Mouse (Mus musculus): ENCODE results near the gene Pter. TPM values are rescaled to one million over a fixed set of nuclear protein-coding genes. Genes with fewer than 3 reads are reported as not detected.

Gene Pter
- total RNA-seq, 2 experiments from 2014 or later: 10.6 to 12.1 TPM

DNA sequence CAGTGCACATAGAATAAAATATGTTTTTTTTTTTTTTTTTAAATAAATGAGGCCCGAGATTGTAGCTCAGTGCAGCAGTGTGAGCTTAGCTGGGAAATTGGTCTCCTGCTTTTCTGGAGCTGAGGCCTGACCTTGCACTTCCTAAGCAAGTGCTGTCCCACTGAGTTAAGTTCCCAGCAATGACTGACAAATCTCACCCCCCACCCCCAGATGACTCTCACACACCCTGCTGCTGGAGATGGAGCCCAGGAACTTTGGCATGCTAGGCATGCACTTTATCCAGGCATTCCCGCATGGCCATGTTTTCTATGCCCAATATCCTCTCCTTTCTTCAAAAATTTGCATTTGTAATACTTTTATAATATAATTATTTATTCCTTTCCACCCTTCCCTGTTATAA lies 14.8 kb downstream of the Pter start:
- intact Hi-C loops (cut with DNase I): no loop called here
- DNase-seq: no peak
- Histone ChIP-seq H3K27ac (no peak overlapping the region), H3K4me3 (no peak overlapping the region)
- no peak for TF ChIP-seq CTCF (IDR thresholded peaks at IDR 0.05)

DNA sequence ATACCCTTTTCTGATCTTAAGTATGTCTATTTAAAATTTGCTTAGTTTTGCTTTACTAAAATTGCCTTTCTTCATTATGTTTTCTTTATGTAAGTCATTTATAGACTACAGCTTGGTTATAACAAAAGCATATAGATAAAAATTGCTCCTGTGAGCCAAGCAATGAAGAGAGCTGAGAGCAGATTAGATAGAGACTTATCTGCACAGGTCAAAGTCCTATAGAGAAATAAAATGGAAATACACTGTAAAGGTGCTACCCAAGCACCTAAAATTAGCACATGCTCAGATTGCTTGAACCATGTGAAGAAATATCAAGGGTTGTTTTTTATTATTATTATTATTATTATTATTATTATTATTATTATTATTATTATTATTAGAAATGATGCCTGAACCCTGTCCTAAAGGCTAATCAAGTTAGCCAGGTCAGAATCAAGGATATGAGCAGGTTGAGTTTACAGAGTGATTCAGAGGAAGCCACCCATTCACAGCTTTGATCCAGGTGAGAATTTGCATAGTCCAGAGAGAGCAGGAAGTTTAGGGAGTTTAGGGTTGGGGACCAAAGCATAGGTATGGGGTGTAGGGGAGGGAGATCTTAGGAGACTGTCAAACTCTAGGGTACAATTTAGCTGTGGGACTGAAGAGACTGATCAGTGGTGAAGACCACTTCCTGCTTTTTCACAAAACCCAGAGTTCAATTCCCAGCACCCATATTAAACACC lies 33.0 kb downstream of the Pter start:
- intact Hi-C loops (cut with DNase I): no loop called here
- H3K27ac ChIP-seq: no peak overlapping the region
- TF ChIP-seq CTCF (IDR thresholded peaks at IDR 0.05): no peak
- no peak for DNase-seq
- no peak overlapping the region for H3K4me3 ChIP-seq

DNA sequence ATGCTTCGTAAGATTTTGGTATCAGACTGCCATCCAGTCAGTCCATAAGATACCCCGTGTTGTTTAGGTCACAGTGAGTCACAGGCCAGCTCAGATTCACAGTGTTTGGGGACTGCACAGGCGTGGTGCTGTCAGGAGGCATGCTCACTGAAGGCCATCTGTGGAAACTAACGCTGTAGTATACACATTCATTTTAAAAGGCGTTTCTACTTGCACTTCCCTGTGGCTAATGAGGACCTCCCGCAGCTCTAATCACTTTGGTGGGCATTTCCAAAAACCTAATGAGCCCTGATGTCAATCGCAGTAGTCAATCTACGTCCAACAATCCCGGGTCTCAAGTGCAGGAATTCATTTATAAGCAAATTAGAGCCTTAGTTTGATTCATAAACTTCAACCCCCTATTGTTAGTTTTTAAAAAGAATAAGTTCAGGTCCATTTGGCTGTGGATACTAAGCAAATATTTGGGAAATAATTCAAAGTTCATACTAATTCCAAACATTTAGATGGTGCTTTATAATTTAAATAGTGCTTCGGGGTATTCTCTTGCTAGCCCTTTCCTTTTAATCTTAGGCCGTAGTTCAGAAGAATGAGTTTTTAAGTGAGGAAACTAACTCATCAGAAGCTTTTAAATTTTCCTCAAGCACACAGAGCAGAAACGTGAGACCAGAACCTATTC lies 46.3 kb downstream of the Pter start:
- intact Hi-C loops (cut with DNase I): no loop called here
- no peak for TF ChIP-seq CTCF (IDR thresholded peaks at IDR 0.05)
- DNase-seq: no peak

DNA sequence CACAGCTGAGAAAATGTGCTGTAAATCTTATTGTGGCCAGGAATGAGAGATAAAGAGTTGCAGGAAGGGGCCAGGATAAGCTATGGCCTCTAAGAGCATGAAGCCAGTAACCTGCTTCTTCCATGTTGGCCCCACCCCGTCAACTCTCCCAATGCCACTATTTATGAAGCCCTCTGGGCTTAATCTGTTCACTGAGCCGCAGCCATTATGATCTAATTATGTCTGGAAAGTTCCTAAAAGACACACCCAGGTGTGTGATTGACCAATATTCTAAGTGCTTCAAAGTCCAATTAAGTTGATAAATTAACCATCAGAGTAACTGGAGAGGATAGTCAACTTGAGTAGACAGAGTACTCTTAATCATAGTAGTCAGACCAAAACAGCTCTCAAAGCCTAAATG lies 49.9 kb downstream of the Pter start:
- Histone ChIP-seq H3K4me3 (no peak overlapping the region), H3K27ac (no peak overlapping the region)
- DNase-seq: no peak
- intact Hi-C loops (cut with DNase I): no loop called here
- TF ChIP-seq CTCF (IDR thresholded peaks at IDR 0.05): no peak

More for the DNA sequence above, 46.3 kb downstream of the Pter start:
- Histone ChIP-seq H3K4me3 (no peak overlapping the region), H3K27ac (no peak overlapping the region)

DNA sequence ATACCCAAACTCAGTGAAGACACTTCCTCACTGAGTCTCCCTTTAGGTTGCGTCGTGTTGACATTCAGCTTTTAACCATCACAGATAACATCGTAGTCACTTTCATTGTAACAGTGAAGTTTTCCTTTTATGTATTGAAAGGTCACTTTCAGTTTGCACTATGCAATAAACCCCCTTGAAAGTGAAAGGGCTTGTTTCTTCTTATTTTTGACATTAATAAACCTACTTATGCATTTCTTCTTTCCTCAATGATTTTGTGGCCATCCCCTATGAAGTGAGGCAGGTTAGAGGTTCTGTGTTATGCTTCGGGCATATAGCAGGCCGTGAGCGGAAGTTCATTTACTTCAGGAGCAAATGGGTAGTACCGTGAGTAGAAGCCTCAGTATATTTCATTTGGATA lies 53.5 kb downstream of the Pter start:
- no peak for DNase-seq
- no peak for TF ChIP-seq CTCF (IDR thresholded peaks at IDR 0.05)
- H3K4me3 ChIP-seq: no peak overlapping the region
- no peak overlapping the region for H3K27ac ChIP-seq
- intact Hi-C loops (cut with DNase I): no loop called here

DNA sequence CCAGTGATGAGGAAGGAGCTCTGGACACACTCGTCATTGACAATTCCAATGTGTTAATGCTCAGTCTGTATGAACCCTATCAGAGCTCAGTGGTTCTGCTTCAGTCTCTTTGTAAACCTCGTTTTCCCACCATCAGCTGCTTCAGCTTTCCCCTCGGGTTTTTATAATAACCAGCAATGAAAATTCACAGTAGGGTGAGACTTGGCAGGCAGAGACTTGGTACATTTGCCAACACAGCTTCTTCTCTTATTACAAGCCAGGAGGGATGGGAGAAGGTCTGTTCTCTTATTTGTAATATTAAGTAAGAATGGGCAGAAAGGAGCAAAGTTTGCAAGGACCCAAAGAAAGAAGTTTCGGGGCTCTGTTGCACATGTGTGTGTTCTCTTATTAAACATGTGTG lies 54.9 kb downstream of the Pter start:
- no peak overlapping the region for H3K27ac ChIP-seq
- no peak overlapping the region for H3K4me3 ChIP-seq
- intact Hi-C loops (cut with DNase I): no loop called here
- no peak for DNase-seq
- TF ChIP-seq CTCF (IDR thresholded peaks at IDR 0.05): no peak

DNA sequence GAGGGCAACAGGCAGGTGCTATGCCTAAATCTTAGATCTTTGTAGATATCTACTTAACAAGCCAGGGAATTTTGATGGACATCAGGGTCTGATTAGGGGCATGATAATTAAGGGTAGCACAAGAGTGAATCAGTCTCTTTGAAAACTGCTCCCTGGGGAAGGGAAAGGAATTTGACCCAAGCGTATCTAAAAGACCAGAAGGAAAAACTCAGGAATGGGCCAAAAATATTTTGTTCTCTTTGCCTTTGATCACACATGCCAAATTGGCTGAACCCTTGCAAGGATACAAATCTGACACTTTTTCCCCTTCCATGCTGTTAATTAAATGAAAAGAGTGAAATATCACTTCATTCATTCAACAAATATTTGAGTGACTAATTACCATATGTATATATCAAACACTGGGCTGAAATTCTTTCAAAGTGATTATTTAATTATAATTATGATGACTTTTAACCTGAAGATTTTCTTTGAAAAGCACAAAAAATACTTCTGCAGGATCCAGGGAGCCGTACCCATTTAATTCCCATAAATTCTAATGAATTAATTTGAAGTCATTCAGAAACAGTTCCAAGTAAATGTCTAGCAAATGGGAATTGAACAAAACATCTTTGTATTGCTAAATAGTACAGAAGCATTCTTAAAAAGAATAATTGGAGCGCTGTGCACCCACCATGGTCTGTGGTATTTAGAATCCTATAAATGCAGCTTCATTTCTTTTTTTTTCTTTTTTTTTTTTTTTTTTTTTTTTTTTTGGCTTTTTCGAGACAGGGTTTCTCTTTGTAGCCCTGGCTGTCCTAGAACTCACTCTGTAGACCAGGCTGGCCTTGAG lies 61.3 kb downstream of the Pter start:
- TF ChIP-seq CTCF (IDR thresholded peaks at IDR 0.05): no peak
- H3K4me3 ChIP-seq: no peak overlapping the region
- no peak overlapping the region for H3K27ac ChIP-seq
- intact Hi-C loops (cut with DNase I): no loop called here
- DNase-seq: no peak

DNA sequence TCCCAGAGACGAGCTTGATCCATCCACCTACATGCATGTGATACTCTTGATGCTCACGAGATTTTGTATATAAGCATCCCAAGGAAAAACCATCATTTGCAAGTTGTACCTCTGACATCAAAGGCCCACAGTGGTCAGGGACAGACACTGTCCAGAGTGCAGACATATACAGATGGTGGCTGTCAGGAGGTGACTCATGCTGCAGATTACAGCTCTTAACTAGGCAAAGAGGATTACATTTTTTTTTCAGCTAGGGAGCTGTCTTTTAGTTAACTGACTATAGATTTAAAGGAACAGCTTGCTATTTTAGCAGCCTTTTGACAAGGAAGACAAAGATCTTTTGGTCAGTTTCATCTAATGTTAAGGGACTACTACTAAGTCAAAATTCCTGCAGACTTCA lies 76.2 kb downstream of the Pter start:
- intact Hi-C loops (cut with DNase I): no loop called here
- no peak for DNase-seq
- no peak for TF ChIP-seq CTCF (IDR thresholded peaks at IDR 0.05)
- H3K27ac ChIP-seq: no peak overlapping the region
- no peak overlapping the region for H3K4me3 ChIP-seq

DNA sequence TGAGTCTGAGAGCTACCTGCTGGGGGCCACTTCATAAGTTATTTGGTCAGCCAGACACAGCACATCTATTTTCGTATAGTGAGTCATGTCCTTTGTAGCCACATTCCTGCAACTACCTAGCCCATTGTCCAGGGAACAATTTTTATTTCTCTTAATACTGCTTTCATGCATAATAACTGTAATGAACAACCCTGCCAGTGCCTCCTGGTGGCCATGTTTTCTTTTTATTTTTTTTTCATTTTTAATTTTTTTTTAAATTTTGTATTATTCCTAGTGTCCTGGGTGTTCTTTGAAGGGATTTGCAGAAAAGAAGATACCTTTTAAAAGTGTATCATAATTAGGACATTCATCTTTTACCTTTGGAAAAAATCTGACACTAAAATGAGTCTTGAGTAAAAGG lies 84.6 kb downstream of the Pter start:
- Histone ChIP-seq H3K4me3 (no peak overlapping the region), H3K27ac (no peak overlapping the region)
- intact Hi-C loops (cut with DNase I): no loop called here
- DNase-seq: no peak
- TF ChIP-seq CTCF (IDR thresholded peaks at IDR 0.05): no peak; the same call in 1 of the 2 replicates

DNA sequence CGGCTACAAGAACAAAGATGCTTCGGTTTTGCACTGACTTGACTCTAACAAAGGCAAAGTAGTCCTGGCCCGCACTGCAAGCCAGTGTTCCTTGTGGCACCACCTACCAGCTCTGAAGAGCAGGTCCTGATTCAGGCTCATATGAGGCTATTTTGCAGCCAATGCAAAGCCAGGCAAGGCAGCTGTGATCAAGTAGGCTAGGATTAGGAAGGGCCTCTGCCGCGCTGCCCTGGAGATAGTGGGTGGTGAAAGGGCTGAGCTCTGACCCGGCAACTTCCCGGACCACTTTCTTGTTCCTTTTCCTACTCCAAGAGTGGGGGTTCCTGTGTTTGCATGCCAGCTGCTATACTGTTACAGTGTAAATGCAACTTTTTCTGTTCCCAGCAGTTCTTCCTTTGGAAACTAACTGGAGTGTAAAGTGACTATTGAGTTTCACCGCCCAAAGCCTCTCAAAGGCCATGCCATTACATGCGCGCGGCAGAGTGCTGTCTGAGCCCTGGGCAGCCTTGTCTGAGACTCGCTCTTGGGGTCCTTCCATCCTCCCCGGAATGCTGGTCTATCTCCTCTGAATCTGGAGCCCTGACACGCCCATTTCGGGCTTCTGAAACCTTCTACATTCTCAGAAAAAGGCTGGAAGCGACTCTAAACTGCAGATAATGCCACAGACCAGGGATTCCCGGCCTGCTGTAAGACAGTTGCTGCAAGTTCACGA lies 85.6 kb downstream of the Pter start:
- Histone ChIP-seq H3K4me3 (peak overlapping the region; percentile 77), H3K27ac (no peak overlapping the region)
- peak; percentile 14 for DNase-seq
- TF ChIP-seq CTCF (IDR thresholded peaks at IDR 0.05): no peak
- intact Hi-C loops (cut with DNase I): no loop called here

DNA sequence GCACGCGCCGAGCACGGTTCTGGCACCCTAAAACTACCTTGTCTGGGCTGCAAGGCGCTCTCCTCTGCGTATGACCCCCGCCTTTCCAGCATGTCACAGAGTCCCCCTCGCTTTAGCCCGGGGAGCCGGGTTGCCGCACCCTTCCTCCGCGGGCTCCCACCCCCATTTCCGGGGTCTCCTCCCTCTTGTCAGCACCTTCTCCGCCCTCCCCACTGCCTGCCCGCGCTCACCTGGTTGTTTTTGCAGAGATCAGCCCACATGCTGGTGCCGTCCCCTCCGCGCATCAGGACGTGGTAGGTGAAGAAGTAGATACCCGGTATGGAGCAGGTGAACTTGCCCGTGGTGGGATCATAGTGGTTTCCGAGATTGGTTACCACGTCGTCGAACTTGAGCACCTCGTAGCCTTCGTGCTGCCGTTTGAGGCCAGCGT lies 86.2 kb downstream of the Pter start:
- peak overlapping the region; percentile 77 for H3K4me3 ChIP-seq
- TF ChIP-seq CTCF (IDR thresholded peaks at IDR 0.05): no peak
- no peak overlapping the region for H3K27ac ChIP-seq
- intact Hi-C loops (cut with DNase I): no loop called here
- peak; percentile 16 for DNase-seq

All from gastrocnemius, adult 2 months (tissue).